Mouse (Mus musculus) testis, postnatal 10 days (tissue): ENCODE data around the gene Impdh1.

ENCODE experiments used
- DNase-seq: peaks from one replicate; pipeline ENCODE4 v3.0.0; 2021; ENCODE audit warnings: low spot score

The Impdh1 gene

GRCm38 (mm10) chr6:29213436-29213835 lies 2.7 kb downstream of the Impdh1 start:
- DNase-seq: no peak

GRCm38 (mm10) chr6:29211806-29212492 lies 4.2 kb downstream of the Impdh1 start:
- DNase-seq: peak; percentile 76

GRCm38 (mm10) chr6:29211146-29211545 lies 5.0 kb downstream of the Impdh1 start:
- no peak for DNase-seq

DNA sequence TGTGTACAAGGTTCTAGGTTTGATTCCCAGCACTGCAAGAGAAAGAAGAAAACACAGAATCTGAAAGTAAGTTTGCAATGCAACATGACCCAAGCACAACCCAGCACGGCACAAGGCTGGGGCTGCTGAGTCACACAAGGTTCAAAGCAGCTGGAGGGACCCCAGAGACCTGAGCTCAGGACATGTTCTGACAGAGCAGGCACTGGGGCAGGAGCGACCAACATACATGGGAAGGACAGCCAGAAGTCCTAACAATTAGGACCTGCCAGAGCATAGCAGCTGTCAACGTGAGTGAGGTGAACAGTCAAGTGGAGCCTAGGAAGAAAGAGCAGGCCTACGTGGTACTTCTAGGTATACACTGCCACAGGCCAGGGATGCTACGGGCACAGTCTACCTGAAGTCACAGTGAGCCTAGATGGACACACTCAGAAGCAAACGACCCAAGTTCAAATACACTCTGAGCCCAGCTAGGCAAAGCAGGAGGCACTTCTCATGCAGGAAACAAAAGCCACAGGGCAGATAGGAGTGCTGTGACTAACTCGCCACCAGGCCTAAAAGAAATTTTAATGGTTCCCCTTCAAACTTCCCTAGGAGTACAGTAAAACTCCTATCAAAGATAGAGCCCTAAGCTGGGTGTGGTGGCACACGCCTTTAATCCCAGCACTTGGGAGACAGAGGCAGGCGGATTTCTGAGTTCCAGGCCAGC lies 5.8 kb downstream of the Impdh1 start:
- peak; percentile 37 for DNase-seq

DNA sequence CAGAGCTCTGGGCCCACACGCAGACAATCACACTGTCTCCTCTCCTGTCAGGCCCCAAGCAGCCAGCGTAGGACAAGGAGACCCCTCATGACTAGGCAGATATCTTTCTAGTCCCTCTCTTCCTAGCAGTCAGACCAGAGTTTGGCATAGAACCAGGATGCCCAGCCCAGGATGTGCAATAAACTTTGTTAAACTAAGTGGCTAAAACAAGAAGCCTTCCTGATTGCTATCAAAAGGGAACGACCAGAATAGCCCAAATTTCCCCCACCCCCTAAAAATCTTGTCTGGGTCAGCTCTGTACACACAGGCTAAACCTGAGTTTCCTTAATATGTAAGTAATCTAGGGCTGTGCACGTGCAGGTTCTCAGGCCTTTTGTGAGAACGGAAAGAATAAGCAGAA lies 8.0 kb downstream of the Impdh1 start:
- DNase-seq: peak; percentile 31

- DNase-seq: peak; percentile 26
Measured at GRCm38 (mm10) chr6:29207017-29207416, 9.1 kb downstream of the Impdh1 start.

GRCm38 (mm10) chr6:29206006-29206405 lies 10.2 kb downstream of the Impdh1 start:
- peak; percentile 41 for DNase-seq

DNA sequence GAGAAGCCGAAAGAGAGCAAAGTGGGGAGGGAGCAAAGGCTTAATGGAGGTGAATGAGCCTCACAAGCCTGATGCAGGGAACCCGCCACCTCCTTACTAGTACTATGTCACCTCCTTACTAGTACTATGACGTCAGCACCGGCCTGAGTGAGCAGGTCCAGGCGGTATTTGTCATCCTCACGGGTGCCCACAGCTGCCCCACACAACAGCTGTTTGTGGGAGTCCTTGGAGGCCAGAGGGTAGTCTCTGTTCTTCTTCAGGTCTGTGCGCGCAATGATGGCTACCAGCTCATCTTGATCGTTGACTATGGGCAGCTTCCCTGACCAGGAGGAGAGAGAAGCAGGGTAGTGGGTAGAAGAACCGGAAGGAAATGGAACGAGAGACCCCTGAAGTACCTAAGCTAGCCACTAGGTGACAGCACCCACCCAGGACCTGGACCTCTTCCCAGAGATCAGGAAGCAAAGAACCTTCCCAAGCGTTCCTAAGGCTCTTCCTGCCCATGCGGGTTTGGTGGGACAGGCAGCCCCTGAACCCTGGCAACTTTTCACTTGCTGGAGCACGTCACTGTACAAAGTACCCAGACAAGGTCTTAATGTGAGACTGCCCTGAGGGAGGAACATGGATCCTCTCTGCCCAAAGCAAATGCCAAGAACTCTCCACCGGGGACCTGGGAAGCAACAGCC lies 11.1 kb downstream of the Impdh1 start:
- peak; percentile 75 for DNase-seq

DNA sequence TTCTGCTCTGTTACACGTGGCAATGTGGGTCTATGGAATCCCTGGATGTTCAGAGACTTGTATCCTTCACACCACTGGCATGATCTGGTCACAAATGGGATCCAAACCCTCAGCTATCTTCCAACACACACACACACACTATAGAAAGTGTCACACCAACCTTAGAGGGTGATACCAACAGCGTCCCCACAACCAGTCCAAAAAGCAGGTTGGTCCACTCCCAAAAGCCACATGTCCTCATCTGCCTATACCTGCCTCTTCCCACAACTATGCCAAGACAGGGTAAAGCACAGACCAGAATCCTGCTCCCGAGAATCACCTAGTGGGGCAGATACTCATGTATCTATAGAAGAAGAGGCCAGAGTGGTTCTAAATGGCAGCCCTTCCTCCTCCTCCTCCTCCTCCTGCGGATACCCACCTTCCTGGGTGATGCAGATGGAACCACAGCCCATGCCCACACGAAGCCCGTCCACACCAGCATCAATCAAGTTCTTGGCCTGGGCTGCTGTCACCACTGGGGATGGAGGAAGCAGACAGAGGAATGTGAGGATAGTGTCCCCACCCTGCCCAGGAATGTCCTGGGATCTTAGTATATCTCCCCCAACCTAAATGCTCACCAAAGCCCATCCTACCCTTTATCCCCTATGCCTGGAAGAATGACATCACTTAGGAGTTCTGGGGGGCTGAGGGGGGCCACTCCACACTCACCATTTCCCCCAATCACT lies 12.1 kb downstream of the Impdh1 start:
- peak; percentile 30 for DNase-seq

DNA sequence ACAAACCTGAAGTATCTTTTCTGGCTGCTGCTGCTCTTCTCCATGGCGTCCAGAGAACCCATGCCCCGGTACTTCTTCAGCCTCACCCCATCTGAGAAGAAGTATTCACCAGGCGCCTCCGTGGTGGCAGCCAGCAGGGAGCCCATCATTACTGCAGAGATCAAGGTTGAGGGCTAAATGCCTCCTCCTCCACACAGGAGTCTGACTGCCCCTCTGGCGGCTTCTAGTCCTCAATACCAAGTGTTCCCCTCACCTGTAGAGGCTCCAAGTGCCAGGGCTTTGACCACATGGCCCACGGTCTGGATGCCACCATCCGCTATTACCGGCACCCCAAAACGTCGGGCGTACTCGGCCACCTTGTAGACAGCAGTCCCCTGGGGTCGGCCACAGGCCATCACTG lies 13.1 kb downstream of the Impdh1 start:
- peak; percentile 41 for DNase-seq

DNA sequence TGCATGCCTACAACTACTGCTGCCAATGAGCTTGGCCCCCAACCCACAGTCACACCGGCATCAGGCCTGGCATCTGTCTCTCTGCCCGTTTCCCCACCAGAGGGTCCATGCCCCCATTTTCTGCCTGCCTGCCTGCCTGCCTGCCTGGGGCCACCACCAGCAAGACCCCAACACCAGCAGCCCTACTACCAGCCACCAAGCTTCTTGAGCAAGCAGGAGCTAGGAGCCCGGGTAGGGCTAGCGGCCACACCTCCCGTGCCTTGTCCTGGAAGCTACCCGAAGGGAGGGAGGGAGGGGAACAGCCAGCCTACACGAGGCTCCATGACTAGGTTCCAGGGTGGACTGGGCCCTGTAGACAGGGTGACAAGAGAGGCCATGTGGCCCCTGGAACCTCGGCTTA lies 14.2 kb downstream of the Impdh1 start:
- DNase-seq: no peak

DNA sequence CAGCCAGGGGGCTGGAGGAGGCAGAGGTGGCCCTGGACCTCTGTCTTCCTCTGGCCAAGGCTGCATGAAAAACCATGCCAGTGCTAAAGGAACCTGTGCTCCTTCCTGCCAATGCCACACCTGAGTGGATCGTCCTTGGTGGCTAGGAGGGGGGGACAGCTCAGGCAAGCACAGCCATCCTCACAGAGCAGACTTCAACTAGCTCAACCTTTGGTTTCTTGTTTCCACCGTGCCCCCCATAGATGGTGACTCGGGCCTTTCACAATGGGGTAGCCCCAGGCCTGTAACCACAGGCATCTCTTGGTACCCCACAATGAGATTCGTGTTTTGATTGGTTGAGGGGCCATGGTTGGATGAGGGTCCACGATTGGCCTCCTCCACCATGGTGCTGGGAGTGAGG lies 14.8 kb downstream of the Impdh1 start:
- peak; percentile 28 for DNase-seq

DNA sequence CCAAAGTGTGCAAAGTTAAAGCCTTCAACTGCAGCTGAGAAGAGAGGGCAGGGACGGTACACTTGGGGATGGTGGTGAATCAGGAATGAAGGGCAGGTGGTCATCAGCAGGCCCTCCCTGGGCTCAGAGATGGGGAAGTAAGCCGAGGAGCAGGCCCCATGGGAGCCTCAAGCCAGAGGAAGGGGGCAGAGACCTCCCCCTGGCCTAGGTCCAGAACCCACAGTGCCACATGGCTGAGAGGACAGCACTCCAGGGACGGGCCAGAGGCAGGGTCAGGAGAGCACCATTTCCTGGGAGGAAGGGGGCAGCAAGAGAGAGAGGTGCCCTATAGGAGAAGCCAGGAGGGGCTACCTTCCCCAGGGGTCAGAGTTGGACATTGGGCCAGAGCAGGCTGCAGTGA lies 15.7 kb downstream of the Impdh1 start:
- DNase-seq: peak; percentile 42

DNA sequence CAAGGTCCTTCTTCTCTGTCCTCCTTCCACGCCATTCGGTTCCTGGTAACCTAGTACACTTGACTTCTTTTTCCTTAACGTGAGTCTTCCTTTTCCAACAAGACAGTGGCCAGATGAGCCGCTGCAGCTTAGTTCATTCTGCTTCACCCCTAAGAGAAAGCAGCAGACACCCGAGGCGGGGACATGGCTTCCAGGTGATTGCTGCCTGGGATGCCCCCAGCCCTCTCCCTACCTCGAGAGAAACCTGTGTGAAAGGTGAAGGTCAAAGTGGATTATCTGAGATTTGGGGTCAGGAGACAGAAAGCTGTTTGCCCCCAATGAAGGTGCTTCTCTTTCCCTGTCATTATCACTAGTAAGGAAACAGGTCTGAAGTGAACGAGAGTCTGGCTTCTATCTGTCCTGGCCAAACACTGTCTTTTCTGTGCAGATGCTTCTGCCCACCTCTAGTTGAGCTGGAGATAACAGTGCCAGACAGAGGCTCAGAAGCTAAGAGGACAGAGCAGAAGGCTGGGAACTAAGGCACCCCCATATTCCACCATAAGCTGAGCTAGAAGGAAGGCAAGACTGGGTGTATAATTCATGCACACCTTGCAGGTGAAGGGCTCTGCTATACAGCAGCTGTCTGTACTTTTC lies 16.8 kb downstream of the Impdh1 start:
- DNase-seq: peak; percentile 39

DNA sequence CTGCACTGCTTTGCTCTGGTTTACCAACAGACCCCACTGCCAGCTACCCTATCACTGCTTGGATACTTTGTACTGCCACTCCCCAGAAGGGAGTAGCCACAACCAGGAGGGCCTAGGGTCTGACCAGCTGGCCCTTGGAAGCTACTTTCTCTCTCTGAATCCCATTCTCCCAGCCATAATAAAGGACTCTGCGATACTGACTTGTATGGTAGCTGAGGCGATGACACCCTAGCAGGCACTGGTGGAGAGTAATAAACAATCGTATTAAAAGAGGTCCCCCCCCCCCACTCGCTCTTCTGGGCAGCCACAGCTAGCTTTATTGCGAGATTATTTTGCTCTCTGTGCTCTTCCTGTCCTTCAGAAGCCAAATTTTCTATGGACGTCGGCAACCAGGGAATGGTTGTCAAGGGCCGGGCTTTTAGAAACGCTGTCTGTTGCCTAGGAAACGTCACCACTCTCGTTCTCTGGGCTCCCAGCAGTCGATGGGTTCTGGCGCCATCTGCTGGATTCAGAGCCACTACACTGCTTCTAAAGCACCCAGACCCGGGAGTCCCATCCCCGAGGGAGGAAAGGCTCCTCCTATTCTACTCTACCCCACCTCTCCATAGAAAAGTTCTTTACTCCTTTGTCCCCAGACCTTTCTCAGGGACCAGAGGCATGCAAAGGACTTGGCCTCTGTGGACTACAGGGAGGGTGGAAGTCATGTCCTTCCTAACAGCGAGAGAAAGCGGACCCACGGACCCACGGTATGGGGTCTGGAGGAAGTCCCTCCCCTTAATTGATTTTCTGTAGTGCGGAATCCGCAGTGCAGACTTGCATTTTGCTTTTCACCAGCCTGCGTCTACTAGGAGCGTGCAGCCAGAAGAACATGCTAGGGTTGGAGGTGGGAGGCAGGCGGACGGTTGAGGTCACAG lies 17.6 kb downstream of the Impdh1 start:
- DNase-seq: peak; percentile 94

- DNase-seq: peak; percentile 41
Measured at GRCm38 (mm10) chr6:29195846-29196698, 20.1 kb downstream of the Impdh1 start.

GRCm38 (mm10) chr6:29195146-29195545 lies 21.0 kb downstream of the Impdh1 start:
- DNase-seq: peak; percentile 16

- peak; percentile 30 for DNase-seq
Measured at GRCm38 (mm10) chr6:29193961-29194750, 22.0 kb downstream of the Impdh1 start.

- no peak for DNase-seq
Measured at GRCm38 (mm10) chr6:29187936-29188335, 28.2 kb downstream of the Impdh1 start.
